Mouse (Mus musculus): ENCODE results near the gene Ankrd54. TPM values are rescaled to one million over a fixed set of nuclear protein-coding genes. Genes with fewer than 3 reads are reported as not detected.

Ankrd54 gene
- total and polyA plus RNA-seq, 3 experiments = 21.8 to 38.6 (median 26.4) TPM

DNA sequence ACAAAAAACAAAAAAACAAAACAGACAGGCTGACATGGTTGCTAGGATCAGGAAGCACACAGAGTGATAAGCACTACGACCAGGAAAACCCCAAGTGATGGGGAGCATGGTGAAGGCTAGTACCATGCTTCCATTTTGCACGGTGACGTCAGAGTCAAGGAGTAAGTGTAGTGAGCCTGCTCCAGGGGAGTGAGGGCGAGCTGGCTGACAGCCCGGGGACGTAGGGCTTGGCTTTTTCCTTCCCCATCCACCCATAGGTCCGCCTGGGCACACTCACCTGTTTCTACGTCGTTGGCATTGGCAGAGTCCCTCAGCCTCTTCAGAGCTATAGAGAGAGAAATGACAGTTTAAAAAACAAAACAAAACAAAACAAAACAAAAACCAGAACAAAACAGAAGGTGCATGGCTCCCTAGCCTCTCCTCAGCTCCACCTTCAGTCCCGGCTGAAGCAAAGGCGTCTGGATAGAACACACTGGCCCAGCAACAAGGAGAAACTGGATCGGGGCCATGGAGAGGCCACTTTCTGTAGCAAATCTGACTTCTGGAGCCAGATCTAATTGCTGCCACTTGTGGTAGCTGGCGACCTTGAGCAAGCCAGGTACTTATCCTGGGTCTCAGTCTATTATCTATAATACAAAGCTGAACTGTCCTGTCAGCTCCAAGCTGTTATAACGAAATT, 1.7 kb downstream of the Ankrd54 start:
- Histone ChIP-seq H3K79me2 (replicated peaks; ENCODE audit: control insufficient read depth, extremely low read depth, insufficient read depth, poor library complexity, severe bottlenecking) (peaks cover 17% of the 10 kb centered on the region), H3K4me2 (ENCODE audit: insufficient read depth, low read depth, poor library complexity, severe bottlenecking) (peak overlapping the region; percentile 41; the same call in 1 of the 2 replicates), H3K27ac (ENCODE audit: insufficient read depth, low read depth) (no peak overlapping the region), H3K4me3 (replicated peaks in 1 of 3; ENCODE audit: low read depth in 2 of 3, low read length in 2 of 3, poor library complexity in 1 of 3) (no peak overlapping the region), H3K9me3 (replicated peaks; ENCODE audit: low read length) (peaks cover 4% of the 10 kb centered on the region), H3K36me3 (replicated peaks in 1 of 2; ENCODE audit: control insufficient read depth in 1 of 2, insufficient read depth in 1 of 2, low read length in 1 of 2) (peaks cover 47 to 50% of the 10 kb centered on the region in 2 experiments), H3K9ac (ENCODE audit: insufficient read depth, low read depth) (peak overlapping the region; percentile 90; the same call in 1 of the 2 replicates), H3K27me3 (replicated peaks) (no peaks in the 10 kb centered on the region), H3K4me1 (ENCODE audit: control insufficient read depth in 1 of 2, insufficient read depth in 2 of 2) (peaks cover 12 to 38% of the 10 kb centered on the region in 2 experiments)
- dilution Hi-C loops (cut with MboI; ENCODE audit: extremely low pct_ligation_motif_present, extremely low pct_unique_long_range_greater_than_20kb, low sequenced_read_pairs) (no loop called here), in situ Hi-C loops (cut with MboI; ENCODE audit: low pct_ligation_motif_present, low pct_unique_long_range_greater_than_20kb, low sequenced_read_pairs) (no loop called here)
- TF ChIP-seq ELF1 (IDR thresholded peaks at IDR 0.05; ENCODE audit: low read depth, low read length) (no peak), RAD21 (IDR thresholded peaks at IDR 0.05; ENCODE audit: low read depth, low read length) (no peak), MAZ (IDR thresholded peaks at IDR 0.05; ENCODE audit: low read depth, low read length) (no peak), ZC3H11A (IDR thresholded peaks at IDR 0.05; ENCODE audit: low read depth, low read length) (no peak), CHD2 (IDR thresholded peaks at IDR 0.05; ENCODE audit: low read length) (no peak), TCF12 (IDR thresholded peaks at IDR 0.05; ENCODE audit: low read depth, low read length) (no peak), NRF1 (IDR thresholded peaks at IDR 0.05; ENCODE audit: low read depth, low read length) (no peak), GABPA (IDR thresholded peaks at IDR 0.05; ENCODE audit: insufficient replicate concordance, low read depth, low read length) (no peak), CTCF (conservative IDR thresholded peaks at IDR 0.05 in 1 of 2, IDR thresholded peaks at IDR 0.05 in 1 of 2; ENCODE audit: low read depth in 2 of 2, low read length in 2 of 2) (no peak)
- DNase-seq (ENCODE audit: extremely low read depth) = no peak

DNA sequence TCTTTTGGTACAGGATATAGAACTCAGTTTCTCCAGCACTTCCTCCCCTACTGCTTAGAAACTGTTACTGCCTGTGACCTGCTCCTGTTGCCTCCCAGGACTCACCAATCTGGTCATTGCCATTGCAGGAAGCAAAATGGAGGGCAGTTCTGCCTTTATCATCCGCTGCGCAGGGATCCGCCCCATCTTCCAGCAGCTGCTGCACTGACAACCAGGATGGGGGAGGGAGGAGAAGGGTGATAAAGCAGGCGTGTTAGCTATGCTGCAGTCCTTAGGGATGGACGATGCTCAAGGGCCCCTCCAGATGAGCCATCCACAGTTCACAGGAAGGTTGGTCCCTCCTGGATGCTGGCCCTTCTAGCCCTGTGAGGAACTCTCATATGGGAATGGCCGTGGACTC, 4.8 kb downstream of the Ankrd54 start:
- no peak overlapping the region for H3K27ac ChIP-seq (ENCODE audit: insufficient read depth, low read depth)
- H3K4me3 ChIP-seq (replicated peaks in 1 of 3; ENCODE audit: low read depth in 2 of 3, low read length in 2 of 3, poor library complexity in 1 of 3) = no peak overlapping the region
- in situ Hi-C loops (cut with MboI; ENCODE audit: low pct_ligation_motif_present, low pct_unique_long_range_greater_than_20kb, low sequenced_read_pairs) = no loop called here
- no peak overlapping the region for H3K9ac ChIP-seq (ENCODE audit: insufficient read depth, low read depth)
- no peak for DNase-seq (ENCODE audit: extremely low read depth)
- H3K4me1 ChIP-seq (ENCODE audit: control insufficient read depth in 1 of 2, insufficient read depth in 2 of 2) = peaks cover 2 to 15% of the 10 kb centered on the region in 2 experiments
- H3K36me3 ChIP-seq (replicated peaks in 1 of 2; ENCODE audit: control insufficient read depth in 1 of 2, insufficient read depth in 1 of 2, low read length in 1 of 2) = peaks cover 77 to 82% of the 10 kb centered on the region in 2 experiments
- H3K9me3 ChIP-seq (replicated peaks; ENCODE audit: low read length) = peaks cover 4% of the 10 kb centered on the region
- H3K27me3 ChIP-seq (replicated peaks) = no peaks in the 10 kb centered on the region
- dilution Hi-C loops (cut with MboI; ENCODE audit: extremely low pct_ligation_motif_present, extremely low pct_unique_long_range_greater_than_20kb, low sequenced_read_pairs) = no loop called here
- TF ChIP-seq TCF12 (IDR thresholded peaks at IDR 0.05; ENCODE audit: low read depth, low read length) (no peak), MAFK (IDR thresholded peaks at IDR 0.05; ENCODE audit: insufficient replicate concordance, low read length) (no peak), CHD2 (IDR thresholded peaks at IDR 0.05; ENCODE audit: low read length) (no peak), MAX (IDR thresholded peaks at IDR 0.05; ENCODE audit: low read length) (no peak)
- H3K79me2 ChIP-seq (replicated peaks; ENCODE audit: control insufficient read depth, extremely low read depth, insufficient read depth, poor library complexity, severe bottlenecking) = peaks cover 17% of the 10 kb centered on the region
- no peak overlapping the region for H3K4me2 ChIP-seq (ENCODE audit: insufficient read depth, low read depth, poor library complexity, severe bottlenecking)

DNA sequence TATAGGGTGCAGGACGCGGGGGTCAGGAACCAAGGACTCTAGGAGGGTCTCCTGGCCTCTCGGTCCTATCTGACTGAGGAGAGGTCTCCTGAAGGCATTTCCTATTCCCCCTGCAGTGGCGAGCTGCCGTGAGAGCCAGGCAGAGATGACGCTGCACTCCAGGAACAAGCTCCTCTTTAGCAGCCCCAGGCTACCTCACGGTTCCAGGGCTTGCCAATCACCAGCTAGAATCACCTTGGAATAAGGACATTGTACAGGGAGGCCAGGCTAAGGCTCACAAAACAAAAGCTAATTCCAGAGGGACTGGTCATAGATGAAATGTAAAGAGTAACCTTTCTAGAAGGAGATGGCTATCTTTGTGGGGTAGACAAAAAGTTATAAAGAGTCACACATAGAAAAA, 6.1 kb downstream of the Ankrd54 start:
- H3K4me2 ChIP-seq (ENCODE audit: insufficient read depth, low read depth, poor library complexity, severe bottlenecking) = no peak overlapping the region
- no peak overlapping the region for H3K9ac ChIP-seq (ENCODE audit: insufficient read depth, low read depth)
- in situ Hi-C loops (cut with MboI; ENCODE audit: low pct_ligation_motif_present, low pct_unique_long_range_greater_than_20kb, low sequenced_read_pairs) (no loop called here), dilution Hi-C loops (cut with MboI; ENCODE audit: extremely low pct_ligation_motif_present, extremely low pct_unique_long_range_greater_than_20kb, low sequenced_read_pairs) (no loop called here)
- H3K9me3 ChIP-seq (replicated peaks; ENCODE audit: low read length) = peaks cover 4% of the 10 kb centered on the region
- no peak for DNase-seq (ENCODE audit: extremely low read depth)
- no peaks in the 10 kb centered on the region for H3K27me3 ChIP-seq (replicated peaks)
- H3K4me1 ChIP-seq (ENCODE audit: control insufficient read depth in 1 of 2, insufficient read depth in 2 of 2) = peaks cover 10 to 19% of the 10 kb centered on the region in 2 experiments
- H3K79me2 ChIP-seq (replicated peaks; ENCODE audit: control insufficient read depth, extremely low read depth, insufficient read depth, poor library complexity, severe bottlenecking) = peaks cover 8% of the 10 kb centered on the region
- no peak overlapping the region for H3K27ac ChIP-seq (ENCODE audit: insufficient read depth, low read depth)
- TF ChIP-seq NRF1 (IDR thresholded peaks at IDR 0.05; ENCODE audit: low read depth, low read length) = no peak
- TF ChIP-seq CTCF (conservative IDR thresholded peaks at IDR 0.05 in 1 of 2, IDR thresholded peaks at IDR 0.05 in 1 of 2; ENCODE audit: low read depth in 2 of 2, low read length in 2 of 2) = no peak
- TF ChIP-seq CHD1 (IDR thresholded peaks at IDR 0.05; ENCODE audit: low read depth, low read length) = no peak
- no peak for TF ChIP-seq GABPA (IDR thresholded peaks at IDR 0.05; ENCODE audit: insufficient replicate concordance, low read depth, low read length)
- TF ChIP-seq NELFE (IDR thresholded peaks at IDR 0.05; ENCODE audit: low read depth, low read length) = no peak
- TF ChIP-seq ZKSCAN1 (IDR thresholded peaks at IDR 0.05; ENCODE audit: borderline replicate concordance, low read depth, low read length) = no peak
- TF ChIP-seq POLR2AphosphoS2 (IDR thresholded peaks at IDR 0.05; ENCODE audit: low read depth, low read length) = no peak
- peaks cover 83 to 93% of the 10 kb centered on the region in 2 experiments for H3K36me3 ChIP-seq (replicated peaks in 1 of 2; ENCODE audit: control insufficient read depth in 1 of 2, insufficient read depth in 1 of 2, low read length in 1 of 2)
- H3K4me3 ChIP-seq (replicated peaks in 1 of 3; ENCODE audit: low read depth in 2 of 3, low read length in 2 of 3, poor library complexity in 1 of 3) = no peak overlapping the region
